Mouse (Mus musculus) midbrain, embryonic 16.5 days (tissue): Measurements from ENCODE around the gene Cryzl2. TPM values are rescaled to one million over a fixed set of nuclear protein-coding genes. Genes with fewer than 3 reads are reported as not detected.

Source experiments
- ATAC-seq: fragments of 200-750 bp; cut with Nextera tagmentation; 2 replicates; pipeline ENCODE4 v1.8.0; 2017; ENCODE audit warnings: moderate TSS enrichment
- H3K27ac ChIP-seq: fragments of 300-500 bp; sonication (generic); 2 replicates; pipeline ENCODE4 v1.5.1; 2014; ENCODE audit warnings: mild to moderate bottlenecking, low read length, mixed read lengths
- H3K27me3 ChIP-seq: fragments of 300-500 bp; sonication (generic); 2 replicates; pipeline ENCODE4 v1.6.1; 2014; ENCODE audit warnings: low read depth, low read length, mixed read lengths; ENCODE audit not compliant: control insufficient read depth, insufficient read depth
- H3K36me3 ChIP-seq: fragments of 300-500 bp; sonication (generic); 2 replicates; pipeline ENCODE4 v1.6.1; 2014; ENCODE audit warnings: mild to moderate bottlenecking, low read length, moderate library complexity, mixed read lengths; ENCODE audit not compliant: control insufficient read depth, insufficient read depth
- H3K4me1 ChIP-seq: fragments of 300-500 bp; sonication (generic); 2 replicates; pipeline ENCODE4 v1.6.1; 2014; ENCODE audit warnings: mild to moderate bottlenecking, low read length, mixed read lengths; ENCODE audit not compliant: control insufficient read depth, insufficient read depth
- H3K4me2 ChIP-seq: fragments of 300-500 bp; sonication (generic); 2 replicates; pipeline ENCODE4 v1.6.1; 2014; ENCODE audit warnings: mild to moderate bottlenecking, low read length, mixed read lengths
- H3K4me3 ChIP-seq: fragments of 300-500 bp; sonication (generic); 2 replicates; pipeline ENCODE4 v1.5.1; 2014; ENCODE audit warnings: low read depth, mild to moderate bottlenecking, low read length, moderate library complexity, mixed read lengths
- H3K9ac ChIP-seq: fragments of 300-500 bp; sonication (generic); 2 replicates; pipeline ENCODE4 v1.6.1; 2014; ENCODE audit warnings: low read depth, low read length, mixed read lengths
- H3K9me3 ChIP-seq: fragments of 300-500 bp; sonication (generic); replicated peaks from 2 replicates; pipeline ENCODE4 v1.6.1; 2014; ENCODE audit warnings: mild to moderate bottlenecking, low read length, mixed read lengths; ENCODE audit not compliant: control insufficient read depth, poor library complexity, severe bottlenecking
- WGBS: fragments of 180-500 bp; shearing (Covaris S2); extraction: QIAGEN DNeasy Blood & Tissue Kit; methylation state at CpG from one replicate; pipeline ENCODE4 v1.1.7; 2014; 5-methylcytosine and 5-hydroxymethylcytosine counted together
- polyA plus RNA-seq: library from polyadenylated mRNA; unstranded; fragments of >200 nt; fragmentation: Nextera tagmentation; extraction: Ambion mirVana; gene quantifications from 2 replicates; pipeline ENCODE4 v1.2.1, GENCODE M21; 2015

The Cryzl2 gene
- polyA plus RNA-seq, 1 experiment from 2014 or later: 7.2 TPM

- Histone ChIP-seq H3K36me3 (no peaks in the 10 kb centered on the region), H3K27ac (no peak overlapping the region), H3K9me3 (no peaks in the 10 kb centered on the region), H3K4me1 (peaks cover 20% of the 10 kb centered on the region), H3K4me3 (no peak overlapping the region), H3K27me3 (no peaks in the 10 kb centered on the region), H3K4me2 (no peak overlapping the region), H3K9ac (no peak overlapping the region)
- WGBS: 43% methylated on average over 4 of the region's 4 CpGs
- no peak for ATAC-seq
Measured at GRCm38 (mm10) chr1:157447142-157447541, 11.2 kb upstream of the Cryzl2 start.

GRCm38 (mm10) chr1:157448164-157448804 is 10.1 kb upstream of the Cryzl2 start:
- ATAC-seq: no peak
- H3K36me3 ChIP-seq: no peaks in the 10 kb centered on the region
- H3K9me3 ChIP-seq: no peaks in the 10 kb centered on the region
- H3K27ac ChIP-seq: no peak overlapping the region
- no peak overlapping the region for H3K9ac ChIP-seq
- no peak overlapping the region for H3K4me3 ChIP-seq
- H3K4me2 ChIP-seq: no peak overlapping the region
- no peaks in the 10 kb centered on the region for H3K27me3 ChIP-seq
- peaks cover 16% of the 10 kb centered on the region for H3K4me1 ChIP-seq
- 17% methylated on average over 7 of the region's 7 CpGs for WGBS

GRCm38 (mm10) chr1:157448805-157449188 is 9.6 kb upstream of the Cryzl2 start:
- Histone ChIP-seq H3K36me3 (no peaks in the 10 kb centered on the region), H3K27ac (no peak overlapping the region), H3K4me1 (peaks cover 11% of the 10 kb centered on the region), H3K9ac (no peak overlapping the region), H3K4me3 (no peak overlapping the region), H3K27me3 (no peaks in the 10 kb centered on the region), H3K4me2 (no peak overlapping the region), H3K9me3 (no peaks in the 10 kb centered on the region)
- WGBS: 72% methylated on average over 5 of the region's 5 CpGs
- ATAC-seq: no peak

GRCm38 (mm10) chr1:157449532-157449931 is 8.8 kb upstream of the Cryzl2 start:
- Histone ChIP-seq H3K27me3 (no peaks in the 10 kb centered on the region), H3K36me3 (no peaks in the 10 kb centered on the region), H3K27ac (no peak overlapping the region), H3K4me1 (peaks cover 9% of the 10 kb centered on the region), H3K4me2 (peak overlapping the region; percentile 53), H3K9ac (peak overlapping the region; percentile 5; the same call in 1 of the 2 replicates), H3K9me3 (no peaks in the 10 kb centered on the region), H3K4me3 (peak overlapping the region; percentile 14; the same call in 1 of the 2 replicates)
- ATAC-seq: 0 out of 2 replicates have a peak, but pooled peaks have one; percentile 25
- 8% methylated on average over 10 of the region's 10 CpGs for WGBS

- no peak overlapping the region for H3K27ac ChIP-seq
- peak overlapping the region; percentile 5; the same call in 1 of the 2 replicates for H3K9ac ChIP-seq
- peak overlapping the region; percentile 53 for H3K4me2 ChIP-seq
- no peaks in the 10 kb centered on the region for H3K36me3 ChIP-seq
- H3K4me1 ChIP-seq: peaks cover 9% of the 10 kb centered on the region
- H3K4me3 ChIP-seq: peak overlapping the region; percentile 14
- no peaks in the 10 kb centered on the region for H3K27me3 ChIP-seq
- 3% methylated on average over 21 of the region's 21 CpGs for WGBS
- peak; percentile 18; the same call in 1 of the 2 replicates for ATAC-seq
- H3K9me3 ChIP-seq: no peaks in the 10 kb centered on the region
Measured at GRCm38 (mm10) chr1:157449981-157450636, 8.3 kb upstream of the Cryzl2 start.

GRCm38 (mm10) chr1:157452284-157452683 is 6.1 kb upstream of the Cryzl2 start:
- H3K4me1 ChIP-seq: peaks cover 9% of the 10 kb centered on the region
- WGBS: 73% methylated on average over 3 of the region's 3 CpGs
- ATAC-seq: no peak
- H3K36me3 ChIP-seq: no peaks in the 10 kb centered on the region
- no peaks in the 10 kb centered on the region for H3K27me3 ChIP-seq
- H3K4me3 ChIP-seq: no peak overlapping the region
- H3K9ac ChIP-seq: no peak overlapping the region
- no peak overlapping the region for H3K4me2 ChIP-seq
- H3K9me3 ChIP-seq: no peaks in the 10 kb centered on the region
- H3K27ac ChIP-seq: no peak overlapping the region

- H3K27ac ChIP-seq: no peak overlapping the region
- no peaks in the 10 kb centered on the region for H3K9me3 ChIP-seq
- 25% methylated on average over 5 of the region's 5 CpGs for WGBS
- H3K4me3 ChIP-seq: no peak overlapping the region
- ATAC-seq: no peak
- H3K4me2 ChIP-seq: no peak overlapping the region
- peaks cover 9% of the 10 kb centered on the region for H3K4me1 ChIP-seq
- H3K27me3 ChIP-seq: no peaks in the 10 kb centered on the region
- no peak overlapping the region for H3K9ac ChIP-seq
- H3K36me3 ChIP-seq: no peaks in the 10 kb centered on the region
Measured at GRCm38 (mm10) chr1:157452759-157453549, 5.4 kb upstream of the Cryzl2 start.

GRCm38 (mm10) chr1:157454876-157455275 is 3.5 kb upstream of the Cryzl2 start:
- Histone ChIP-seq H3K36me3 (no peaks in the 10 kb centered on the region), H3K9me3 (no peaks in the 10 kb centered on the region), H3K27ac (no peak overlapping the region), H3K4me1 (peaks cover 10% of the 10 kb centered on the region), H3K9ac (no peak overlapping the region), H3K27me3 (no peaks in the 10 kb centered on the region), H3K4me3 (no peak overlapping the region), H3K4me2 (no peak overlapping the region)
- WGBS: 80% methylated on average over 6 of the region's 6 CpGs
- ATAC-seq: no peak

GRCm38 (mm10) chr1:157457789-157458188 is 588 bp upstream of the Cryzl2 start:
- no peak overlapping the region for H3K4me2 ChIP-seq
- H3K27me3 ChIP-seq: no peaks in the 10 kb centered on the region
- no peak overlapping the region for H3K27ac ChIP-seq
- H3K9me3 ChIP-seq: no peaks in the 10 kb centered on the region
- peaks cover 6% of the 10 kb centered on the region; the same call in 1 of the 2 replicates for H3K4me1 ChIP-seq
- H3K9ac ChIP-seq: no peak overlapping the region
- ATAC-seq: no peak
- no peak overlapping the region for H3K4me3 ChIP-seq
- H3K36me3 ChIP-seq: no peaks in the 10 kb centered on the region
- 32% methylated on average over 3 of the region's 3 CpGs for WGBS
